Mouse (Mus musculus): ENCODE data around the gene Depdc7. TPM values are rescaled to one million over a fixed set of nuclear protein-coding genes. Genes with fewer than 3 reads are reported as not detected.
A peak's percentile ranks its signal among the peaks of the same experiment; 100 is the strongest.

Gene Depdc7
- polyA plus RNA-seq (2015; fragmentation: Nextera tagmentation; extraction: Ambion mirVana): 2.0 and 2.8 TPM in 2 replicates

GRCm38 (mm10) chr2:104742741-104743064 lies at the start of gene Depdc7:
TSS of gene Depdc7 (minus strand) at chr2:104742878.
- WGBS: under 1% methylated on average over 31 of the region's 31 CpGs
- ATAC-seq (replicated peaks): peak; percentile 90

GRCm38 (mm10) chr2:104774763-104775162 lies 32.1 kb upstream of the Depdc7 start:
- no peak for ATAC-seq (replicated peaks)
- no peak overlapping the region for H3K9ac ChIP-seq (replicated peaks)
- no peak overlapping the region for H3K27ac ChIP-seq (replicated peaks)
- no peaks in the 10 kb centered on the region for H3K4me1 ChIP-seq
- WGBS: 97% methylated on average over 1 of the region's 1 CpGs
- peaks cover 43% of the 10 kb centered on the region for H3K36me3 ChIP-seq
- H3K4me3 ChIP-seq: no peak overlapping the region
- no peaks in the 10 kb centered on the region for H3K9me3 ChIP-seq
- no peak overlapping the region for H3K4me2 ChIP-seq (replicated peaks)
- H3K27me3 ChIP-seq: no peaks in the 10 kb centered on the region

More at GRCm38 (mm10) chr2:104742741-104743064, at the start of gene Depdc7:
- Histone ChIP-seq H3K4me2 (replicated peaks) (peak within 1 kb of the TSS; percentile 88), H3K27me3 (no peaks in the 10 kb centered on the region), H3K9me3 (no peaks in the 10 kb centered on the region), H3K4me1 (peaks cover 27% of the 10 kb centered on the region), H3K36me3 (no peaks in the 10 kb centered on the region), H3K4me3 (peak within 1 kb of the TSS; percentile 73), H3K9ac (replicated peaks) (peak within 1 kb of the TSS; percentile 67), H3K27ac (replicated peaks) (no peak within 1 kb of the TSS)

- Histone ChIP-seq H3K4me2 (replicated peaks) (no peak overlapping the region), H3K36me3 (peaks cover 50% of the 10 kb centered on the region), H3K9ac (replicated peaks) (no peak overlapping the region), H3K27me3 (no peaks in the 10 kb centered on the region), H3K4me1 (no peaks in the 10 kb centered on the region), H3K4me3 (no peak overlapping the region), H3K27ac (replicated peaks) (no peak overlapping the region), H3K9me3 (no peaks in the 10 kb centered on the region)
- WGBS: 95% methylated on average over 1 of the region's 1 CpGs
- no peak for ATAC-seq (replicated peaks)
Observed at GRCm38 (mm10) chr2:104768697-104769096, 26.0 kb upstream of the Depdc7 start.

- no peak overlapping the region for H3K27ac ChIP-seq (replicated peaks)
- H3K4me1 ChIP-seq: no peaks in the 10 kb centered on the region
- no peaks in the 10 kb centered on the region for H3K27me3 ChIP-seq
- no peak for ATAC-seq (replicated peaks)
- H3K9me3 ChIP-seq: no peaks in the 10 kb centered on the region
- no peak overlapping the region for H3K9ac ChIP-seq (replicated peaks)
- H3K4me2 ChIP-seq (replicated peaks): no peak overlapping the region
- H3K36me3 ChIP-seq: peaks cover 56% of the 10 kb centered on the region
- WGBS: 94% methylated on average over 4 of the region's 4 CpGs
- H3K4me3 ChIP-seq: no peak overlapping the region
Observed at GRCm38 (mm10) chr2:104764018-104764417, 21.3 kb upstream of the Depdc7 start.

GRCm38 (mm10) chr2:104763134-104763703 lies 20.5 kb upstream of the Depdc7 start:
- Histone ChIP-seq H3K27ac (replicated peaks) (no peak overlapping the region), H3K4me1 (no peaks in the 10 kb centered on the region), H3K4me2 (replicated peaks) (no peak overlapping the region), H3K27me3 (no peaks in the 10 kb centered on the region), H3K36me3 (peaks cover 50% of the 10 kb centered on the region), H3K4me3 (no peak overlapping the region), H3K9me3 (no peaks in the 10 kb centered on the region), H3K9ac (replicated peaks) (no peak overlapping the region)
- 93% methylated on average over 8 of the region's 8 CpGs for WGBS
- no peak for ATAC-seq (replicated peaks)

- Histone ChIP-seq H3K4me1 (no peaks in the 10 kb centered on the region), H3K4me3 (no peak overlapping the region), H3K4me2 (replicated peaks) (no peak overlapping the region), H3K27ac (replicated peaks) (no peak overlapping the region), H3K9me3 (no peaks in the 10 kb centered on the region), H3K27me3 (no peaks in the 10 kb centered on the region), H3K9ac (replicated peaks) (no peak overlapping the region), H3K36me3 (0 out of 2 replicates have a peak, but pooled peaks cover 7% of the 10 kb centered on the region)
- 0 out of 2 replicates have a peak, but pooled peaks have one; percentile 11 for ATAC-seq (replicated peaks)
- 64% methylated on average over 3 of the region's 3 CpGs for WGBS
Observed at GRCm38 (mm10) chr2:104750611-104751010, 7.9 kb upstream of the Depdc7 start.

GRCm38 (mm10) chr2:104748652-104749183 lies 6.0 kb upstream of the Depdc7 start:
- H3K4me2 ChIP-seq (replicated peaks): no peak overlapping the region
- no peak for ATAC-seq (replicated peaks)
- no peaks in the 10 kb centered on the region for H3K27me3 ChIP-seq
- 0 out of 2 replicates have a peak, but pooled peaks cover 6% of the 10 kb centered on the region for H3K36me3 ChIP-seq
- 78% methylated on average over 5 of the region's 5 CpGs for WGBS
- no peaks in the 10 kb centered on the region for H3K4me1 ChIP-seq
- H3K27ac ChIP-seq (replicated peaks): no peak overlapping the region
- no peak overlapping the region for H3K9ac ChIP-seq (replicated peaks)
- H3K4me3 ChIP-seq: no peak overlapping the region
- H3K9me3 ChIP-seq: no peaks in the 10 kb centered on the region

GRCm38 (mm10) chr2:104746251-104746650 lies 3.6 kb upstream of the Depdc7 start:
- Histone ChIP-seq H3K27me3 (no peaks in the 10 kb centered on the region), H3K9ac (replicated peaks) (no peak overlapping the region), H3K36me3 (no peaks in the 10 kb centered on the region), H3K4me3 (no peak overlapping the region), H3K4me2 (replicated peaks) (no peak overlapping the region), H3K9me3 (no peaks in the 10 kb centered on the region), H3K27ac (replicated peaks) (no peak overlapping the region), H3K4me1 (peaks cover 18% of the 10 kb centered on the region)
- no peak for ATAC-seq (replicated peaks)
- 59% methylated on average over 8 of the region's 8 CpGs for WGBS

GRCm38 (mm10) chr2:104743971-104744370 lies 1.3 kb upstream of the Depdc7 start:
- no peak for ATAC-seq (replicated peaks)
- Histone ChIP-seq H3K4me1 (peaks cover 27% of the 10 kb centered on the region), H3K9me3 (no peaks in the 10 kb centered on the region), H3K27ac (replicated peaks) (no peak overlapping the region), H3K4me2 (replicated peaks) (no peak overlapping the region), H3K9ac (replicated peaks) (no peak overlapping the region), H3K27me3 (no peaks in the 10 kb centered on the region), H3K4me3 (no peak overlapping the region), H3K36me3 (no peaks in the 10 kb centered on the region)
- 58% methylated on average over 5 of the region's 5 CpGs for WGBS

- 15% methylated on average over 7 of the region's 7 CpGs for WGBS
- H3K9ac ChIP-seq (replicated peaks): 0 out of 2 replicates have a peak overlapping the region, but pooled peaks have one; percentile 67
- H3K36me3 ChIP-seq: no peaks in the 10 kb centered on the region
- peaks cover 27% of the 10 kb centered on the region for H3K4me1 ChIP-seq
- H3K9me3 ChIP-seq: no peaks in the 10 kb centered on the region
- peak; percentile 14; the same call in 1 of the 2 replicates for ATAC-seq (replicated peaks)
- H3K27ac ChIP-seq (replicated peaks): no peak overlapping the region
- H3K4me2 ChIP-seq (replicated peaks): peak overlapping the region; percentile 88
- no peaks in the 10 kb centered on the region for H3K27me3 ChIP-seq
- H3K4me3 ChIP-seq: peak overlapping the region; percentile 73
Observed at GRCm38 (mm10) chr2:104743160-104743559, 482 bp upstream of the Depdc7 start.

GRCm38 (mm10) chr2:104741896-104742740 lies 560 bp downstream of the Depdc7 start:
- no peaks in the 10 kb centered on the region for H3K36me3 ChIP-seq
- peak overlapping the region; percentile 73 for H3K4me3 ChIP-seq
- peaks cover 27% of the 10 kb centered on the region for H3K4me1 ChIP-seq
- peak overlapping the region; percentile 88 for H3K4me2 ChIP-seq (replicated peaks)
- peak; percentile 44 for ATAC-seq (replicated peaks)
- no peaks in the 10 kb centered on the region for H3K27me3 ChIP-seq
- H3K9ac ChIP-seq (replicated peaks): peak overlapping the region; percentile 67
- H3K9me3 ChIP-seq: no peaks in the 10 kb centered on the region
- no peak overlapping the region for H3K27ac ChIP-seq (replicated peaks)
- 3% methylated on average over 45 of the region's 46 CpGs for WGBS

Data from forebrain, embryonic 15.5 days (tissue).